Mouse (Mus musculus) left cerebral cortex, adult 2 months (tissue): ENCODE results near the gene Rhbdl1. TPM values are rescaled to one million over a fixed set of nuclear protein-coding genes. Genes with fewer than 3 reads are reported as not detected.

Experiments used
- DNase-seq, 2 experiments: peaks; one replicate each; pipeline ENCODE4 v3.0.0; 2021 to 2022; ENCODE audit warnings: low spot score in 2 of 2, mixed read lengths in 1 of 2; ENCODE audit errors: extremely low spot score in 1 of 2
- H3K27ac ChIP-seq: fragments of 200-600 bp; 2 replicates; pipeline ENCODE4 v1.8.1; 2022
- H3K4me3 ChIP-seq: fragments of 200-600 bp; 2 replicates; pipeline ENCODE4 v1.8.1; 2022
- CTCF ChIP-seq: fragments of 200-600 bp; IDR thresholded peaks from 2 replicates; pipeline ENCODE4 v1.8.1; 2022; ENCODE audit warnings: antibody characterized with exemption, mild to moderate bottlenecking, moderate library complexity
- intact Hi-C: fragments of 180-260 bp; cut with DNase I; formaldehyde crosslinking; loops from one replicate; pipeline ENCODE4 v1.15.1; 2025
- total RNA-seq, 2 experiments: library from RNA; stranded (reverse); gene quantifications; 2 replicates each; pipeline ENCODE4 v1.2.3; 2021

The Rhbdl1 gene
- total RNA-seq, 2 experiments from 2014 or later = 36.3 to 39.6 TPM

GRCm38 (mm10) chr17:25828712-25829557 is 8.2 kb downstream of the Rhbdl1 start, which contains the start of gene Jmjd8:
TSS of gene Jmjd8 (plus strand) at chr17:25828867.
- TF ChIP-seq CTCF = peak; percentile 51

GRCm38 (mm10) chr17:25828223-25828594 is 8.9 kb downstream of the Rhbdl1 start:
- Histone ChIP-seq H3K27ac (peak overlapping the region; percentile 95), H3K4me3 (peak overlapping the region; percentile 67)
- no peak for DNase-seq
- intact Hi-C loops = no loop called here
- no peak for TF ChIP-seq CTCF

More at GRCm38 (mm10) chr17:25828712-25829557, 8.2 kb downstream of the Rhbdl1 start, which contains the start of gene Jmjd8:
- intact Hi-C loops = no loop called here
- peak within 1 kb of the TSS; percentile 95 for H3K27ac ChIP-seq
- DNase-seq = peak; percentile 82 to 85
- H3K4me3 ChIP-seq = peak within 1 kb of the TSS; percentile 67

GRCm38 (mm10) chr17:25827546-25828222 is 9.4 kb downstream of the Rhbdl1 start:
- Histone ChIP-seq H3K27ac (no peak overlapping the region), H3K4me3 (no peak overlapping the region)
- no peak for TF ChIP-seq CTCF
- DNase-seq = no peak
- intact Hi-C loops = no loop called here

- Histone ChIP-seq H3K27ac (no peak overlapping the region), H3K4me3 (no peak overlapping the region)
- intact Hi-C loops = no loop called here
- no peak for DNase-seq
- TF ChIP-seq CTCF = no peak
These were observed 10.1 kb downstream of the Rhbdl1 start for GRCm38 (mm10) chr17:25827011-25827410.

GRCm38 (mm10) chr17:25825984-25826570 is 11.0 kb downstream of the Rhbdl1 start:
- no peak for TF ChIP-seq CTCF
- Histone ChIP-seq H3K4me3 (no peak overlapping the region), H3K27ac (no peak overlapping the region)
- DNase-seq = no peak
- intact Hi-C loops = no loop called here

GRCm38 (mm10) chr17:25825311-25825710 is 11.8 kb downstream of the Rhbdl1 start:
- no peak overlapping the region for H3K4me3 ChIP-seq
- no peak overlapping the region for H3K27ac ChIP-seq
- TF ChIP-seq CTCF = no peak
- intact Hi-C loops = no loop called here
- no peak for DNase-seq

GRCm38 (mm10) chr17:25824362-25825142 is 12.5 kb downstream of the Rhbdl1 start:
- TF ChIP-seq CTCF = no peak
- H3K27ac ChIP-seq = no peak overlapping the region
- DNase-seq = no peak
- peak overlapping the region; percentile 72 for H3K4me3 ChIP-seq
- intact Hi-C loops = no loop called here

GRCm38 (mm10) chr17:25823452-25823851 is 13.6 kb downstream of the Rhbdl1 start, which contains the start of gene Wdr24:
TSS of gene Wdr24 (plus strand) at chr17:25823627.
- TF ChIP-seq CTCF = no peak
- peak; percentile 77 to 78 for DNase-seq
- peak within 1 kb of the TSS; percentile 75 for H3K27ac ChIP-seq
- peak within 1 kb of the TSS; percentile 72 for H3K4me3 ChIP-seq
- intact Hi-C loops = no loop called here

GRCm38 (mm10) chr17:25818851-25819780 is 18.0 kb downstream of the Rhbdl1 start:
- no peak overlapping the region for H3K4me3 ChIP-seq
- H3K27ac ChIP-seq = no peak overlapping the region
- DNase-seq = no peak
- TF ChIP-seq CTCF = no peak
- intact Hi-C loops = no loop called here

- H3K27ac ChIP-seq = 0 out of 2 replicates have a peak overlapping the region, but pooled peaks have one; percentile 11
- intact Hi-C loops = no loop called here
- no peak for DNase-seq
- TF ChIP-seq CTCF = no peak
- no peak overlapping the region for H3K4me3 ChIP-seq
These were observed 19.4 kb downstream of the Rhbdl1 start for GRCm38 (mm10) chr17:25817662-25818061.
